Mouse (Mus musculus): ENCODE data around the gene Olfr212.

DNA sequence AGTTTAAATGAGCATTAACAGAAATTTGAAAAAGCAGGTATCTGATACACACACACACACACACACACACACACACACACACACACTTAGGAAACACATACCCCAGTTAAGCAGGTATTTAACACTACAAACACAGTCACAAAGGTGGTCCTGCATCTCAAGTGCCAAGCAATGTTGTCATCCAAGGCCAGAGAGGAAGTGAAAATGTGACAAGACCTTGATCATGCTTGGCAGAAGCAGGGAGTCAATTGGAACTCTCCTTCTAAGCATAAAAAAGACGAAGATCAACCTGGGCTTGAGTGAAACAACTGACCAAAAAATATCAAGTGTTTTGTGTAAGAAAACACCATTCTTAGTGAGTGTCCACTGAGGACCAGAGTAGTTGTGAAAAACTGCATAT lies 10.4 kb upstream of the Olfr212 start:
- TF ChIP-seq CTCF (IDR thresholded peaks at IDR 0.05; ENCODE audit: low read depth, low read length) (no peak), POLR2A (IDR thresholded peaks at IDR 0.05; ENCODE audit: borderline replicate concordance, low read depth, low read length) (no peak)

All from bone marrow macrophage, adult 2 months (primary cell).